Mouse (Mus musculus): ENCODE measurements around the gene Rora. TPM values are rescaled to one million over a fixed set of nuclear protein-coding genes. Genes with fewer than 3 reads are reported as not detected.
A peak's percentile ranks its signal among the peaks of the same experiment; 100 is the strongest.

The Rora gene
- polyA plus RNA-seq, 1 experiment, result 5.0 TPM

DNA sequence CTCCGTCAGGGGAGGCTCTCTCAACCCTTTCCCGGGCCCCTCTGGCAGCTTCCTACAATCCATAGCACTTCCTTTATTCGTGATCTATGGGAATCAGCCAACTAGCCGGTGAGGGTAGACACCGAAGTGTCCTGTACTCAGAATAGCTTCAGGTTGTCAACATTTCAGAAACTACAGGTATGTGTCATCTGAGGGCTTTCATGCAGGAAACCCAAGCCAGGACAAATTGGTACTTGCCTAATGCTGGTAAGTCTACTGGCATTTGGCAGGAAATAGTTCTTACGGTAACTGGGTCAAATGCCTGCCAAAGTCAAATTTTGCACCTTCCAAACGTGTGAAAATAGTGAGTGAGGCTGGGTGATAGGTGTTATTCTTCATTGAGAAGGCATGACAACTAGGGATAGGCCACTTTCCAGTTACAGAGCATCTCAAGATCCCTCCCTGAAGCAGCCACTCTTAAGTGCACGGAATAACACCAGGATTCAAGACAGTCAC is 708.4 kb downstream of the Rora start:
- TF ChIP-seq CTCF (IDR thresholded peaks at IDR 0.05; ENCODE audit: low read depth, low read length) (no peak), POLR2A (IDR thresholded peaks at IDR 0.05; ENCODE audit: borderline replicate concordance, low read depth, low read length) (no peak)
- H3K27ac ChIP-seq (ENCODE audit: insufficient read depth, low read depth, low read length), result no peak overlapping the region
- H3K4me3 ChIP-seq (ENCODE audit: insufficient read depth, low read length), result no peak overlapping the region
- H3K4me1 ChIP-seq (ENCODE audit: control insufficient read depth, insufficient read depth, low read length), result no peaks in the 10 kb centered on the region

DNA sequence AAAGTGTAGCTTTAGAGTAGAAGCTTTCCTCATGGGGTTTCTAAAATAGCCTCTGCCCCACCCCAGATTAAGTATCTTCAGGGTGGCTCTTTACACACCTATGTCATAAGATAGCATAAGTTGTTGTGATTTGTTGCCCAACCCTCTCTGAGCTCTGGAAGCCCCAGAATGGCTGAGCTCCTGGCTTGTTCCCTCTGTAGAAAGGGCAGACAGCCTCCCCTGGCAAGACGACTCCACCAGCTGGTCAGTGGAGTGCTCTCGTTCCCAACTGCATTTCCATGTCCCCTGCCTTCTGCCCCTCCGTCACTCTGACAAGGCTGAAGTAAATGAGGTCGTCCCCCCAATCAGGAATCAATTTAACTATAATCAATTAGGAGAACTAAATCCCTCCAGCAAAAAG is 709.2 kb downstream of the Rora start:
- Histone ChIP-seq H3K27ac (ENCODE audit: insufficient read depth, low read depth, low read length) (no peak overlapping the region), H3K4me3 (ENCODE audit: insufficient read depth, low read length) (no peak overlapping the region), H3K4me1 (ENCODE audit: control insufficient read depth, insufficient read depth, low read length) (no peaks in the 10 kb centered on the region)
- no peak for TF ChIP-seq POLR2A (IDR thresholded peaks at IDR 0.05; ENCODE audit: borderline replicate concordance, low read depth, low read length)
- no peak for TF ChIP-seq CTCF (IDR thresholded peaks at IDR 0.05; ENCODE audit: low read depth, low read length)

DNA sequence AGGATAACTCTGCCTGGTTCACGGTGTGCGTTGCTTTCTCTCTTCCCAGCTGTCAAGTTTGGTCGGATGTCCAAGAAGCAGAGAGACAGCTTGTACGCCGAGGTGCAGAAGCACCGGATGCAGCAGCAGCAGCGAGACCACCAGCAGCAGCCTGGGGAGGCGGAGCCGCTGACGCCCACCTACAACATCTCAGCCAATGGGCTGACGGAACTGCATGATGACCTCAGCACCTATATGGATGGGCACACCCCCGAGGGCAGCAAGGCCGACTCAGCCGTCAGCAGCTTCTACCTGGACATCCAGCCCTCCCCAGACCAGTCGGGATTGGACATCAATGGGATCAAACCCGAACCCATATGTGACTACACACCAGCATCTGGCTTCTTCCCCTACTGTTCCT is 710.5 kb downstream of the Rora start:
- Histone ChIP-seq H3K4me3 (ENCODE audit: insufficient read depth, low read length) (no peak overlapping the region), H3K27ac (ENCODE audit: insufficient read depth, low read depth, low read length) (no peak overlapping the region)
- TF ChIP-seq CTCF (IDR thresholded peaks at IDR 0.05; ENCODE audit: low read depth, low read length), result no peak

DNA sequence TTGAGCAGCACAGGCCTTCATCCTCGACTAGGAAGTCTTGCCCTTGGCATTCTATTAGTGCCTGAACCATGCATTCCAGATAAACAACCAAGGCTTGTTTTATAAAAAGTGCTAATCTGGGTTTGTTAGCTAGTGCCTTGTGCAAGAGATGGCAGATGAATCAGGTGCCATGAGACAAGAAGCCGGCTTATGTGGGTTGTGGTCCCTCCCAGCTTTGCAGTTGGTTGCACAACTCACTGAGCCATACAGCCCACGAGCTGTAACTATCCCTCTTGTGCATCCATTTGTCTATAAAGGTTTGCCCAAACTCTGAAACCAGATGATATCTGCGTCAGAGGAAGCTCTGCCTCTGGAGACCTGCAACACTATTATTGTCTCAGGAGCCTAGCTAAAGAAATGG is 713.5 kb downstream of the Rora start:
- Histone ChIP-seq H3K4me3 (ENCODE audit: insufficient read depth, low read length) (no peak overlapping the region), H3K4me1 (ENCODE audit: control insufficient read depth, insufficient read depth, low read length) (no peaks in the 10 kb centered on the region), H3K27ac (ENCODE audit: insufficient read depth, low read depth, low read length) (no peak overlapping the region)
- no peak for TF ChIP-seq CTCF (IDR thresholded peaks at IDR 0.05; ENCODE audit: low read depth, low read length)
- TF ChIP-seq POLR2A (IDR thresholded peaks at IDR 0.05; ENCODE audit: borderline replicate concordance, low read depth, low read length), result no peak

More for the DNA sequence above, 710.5 kb downstream of the Rora start:
- H3K4me1 ChIP-seq (ENCODE audit: control insufficient read depth, insufficient read depth, low read length), result no peaks in the 10 kb centered on the region

DNA sequence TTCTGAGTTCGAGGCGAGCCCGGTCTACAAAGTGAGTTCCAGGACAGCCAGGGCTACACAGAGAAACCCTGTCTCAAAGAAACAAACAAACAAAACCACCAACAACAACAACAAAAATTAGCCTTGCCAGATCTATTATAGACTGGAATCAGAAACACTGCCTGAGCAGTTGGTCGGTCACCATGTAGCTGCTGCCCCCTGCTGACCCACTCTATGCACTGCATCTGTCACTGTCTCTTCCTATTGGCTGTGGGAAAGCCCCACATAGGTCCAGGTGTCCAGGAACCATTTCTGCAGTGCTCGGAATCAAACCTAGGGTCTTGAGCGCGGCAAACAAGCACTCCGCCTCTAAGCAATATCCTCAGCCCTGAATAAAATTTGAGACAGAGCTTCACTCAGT is 714.5 kb downstream of the Rora start:
- H3K4me1 ChIP-seq (ENCODE audit: control insufficient read depth, insufficient read depth, low read length), result no peaks in the 10 kb centered on the region
- no peak overlapping the region for H3K4me3 ChIP-seq (ENCODE audit: insufficient read depth, low read length)
- H3K27ac ChIP-seq (ENCODE audit: insufficient read depth, low read depth, low read length), result no peak overlapping the region
- TF ChIP-seq CTCF (IDR thresholded peaks at IDR 0.05; ENCODE audit: low read depth, low read length), result peak; percentile 61
- TF ChIP-seq POLR2A (IDR thresholded peaks at IDR 0.05; ENCODE audit: borderline replicate concordance, low read depth, low read length), result no peak

DNA sequence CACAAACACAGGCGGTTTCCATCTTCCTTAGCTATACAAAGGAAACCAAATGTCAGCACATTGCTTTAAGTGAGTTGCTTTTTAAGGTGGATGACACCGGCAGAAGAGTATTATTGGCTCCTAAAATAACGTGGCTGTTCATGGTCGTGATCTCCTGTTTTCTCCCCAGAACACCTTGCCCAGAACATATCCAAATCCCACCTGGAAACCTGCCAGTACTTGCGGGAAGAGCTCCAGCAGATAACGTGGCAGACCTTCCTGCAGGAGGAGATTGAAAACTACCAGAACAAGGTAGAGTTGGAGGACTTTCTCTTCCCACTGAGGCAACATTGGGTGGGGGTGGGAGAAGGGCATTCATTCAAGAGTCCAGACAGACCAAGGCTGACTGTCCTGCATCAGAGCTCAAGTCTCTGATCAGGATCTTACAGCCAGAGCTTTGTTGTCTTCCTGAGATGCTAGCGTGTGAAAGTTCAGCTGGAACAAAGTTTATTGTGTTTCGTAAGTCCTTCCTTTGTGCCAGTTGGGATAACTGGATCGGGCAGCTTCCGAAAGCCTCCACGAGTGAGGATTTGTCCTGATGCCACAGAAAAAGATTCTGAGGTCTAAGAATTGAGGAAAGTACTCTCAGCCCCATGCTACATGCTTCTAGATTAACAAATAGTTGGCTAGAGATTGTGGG is 717.6 kb downstream of the Rora start:
- H3K27ac ChIP-seq (ENCODE audit: insufficient read depth, low read depth, low read length), result no peak overlapping the region
- no peak overlapping the region for H3K4me3 ChIP-seq (ENCODE audit: insufficient read depth, low read length)
- no peaks in the 10 kb centered on the region for H3K4me1 ChIP-seq (ENCODE audit: control insufficient read depth, insufficient read depth, low read length)
- TF ChIP-seq POLR2A (IDR thresholded peaks at IDR 0.05; ENCODE audit: borderline replicate concordance, low read depth, low read length), result no peak
- no peak for TF ChIP-seq CTCF (IDR thresholded peaks at IDR 0.05; ENCODE audit: low read depth, low read length)

DNA sequence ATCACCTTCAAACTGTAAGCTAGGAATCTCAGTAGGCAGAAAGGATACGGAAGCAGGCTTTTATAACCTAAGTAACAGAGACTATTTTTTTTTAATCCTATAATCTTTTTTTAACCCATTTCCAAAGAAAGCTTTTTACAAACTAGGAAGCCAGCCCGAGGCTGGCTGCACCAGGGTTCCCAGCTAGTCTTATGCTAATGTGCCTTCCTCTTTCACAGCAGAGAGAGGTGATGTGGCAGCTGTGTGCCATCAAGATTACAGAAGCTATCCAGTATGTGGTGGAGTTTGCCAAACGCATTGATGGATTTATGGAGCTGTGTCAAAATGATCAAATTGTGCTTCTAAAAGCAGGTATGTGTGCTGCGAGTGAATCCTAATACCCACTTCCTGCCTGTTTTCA is 719.3 kb downstream of the Rora start:
- Histone ChIP-seq H3K27ac (ENCODE audit: insufficient read depth, low read depth, low read length) (no peak overlapping the region), H3K4me1 (ENCODE audit: control insufficient read depth, insufficient read depth, low read length) (no peaks in the 10 kb centered on the region), H3K4me3 (ENCODE audit: insufficient read depth, low read length) (no peak overlapping the region)
- TF ChIP-seq POLR2A (IDR thresholded peaks at IDR 0.05; ENCODE audit: borderline replicate concordance, low read depth, low read length) (no peak), CTCF (IDR thresholded peaks at IDR 0.05; ENCODE audit: low read depth, low read length) (no peak)

DNA sequence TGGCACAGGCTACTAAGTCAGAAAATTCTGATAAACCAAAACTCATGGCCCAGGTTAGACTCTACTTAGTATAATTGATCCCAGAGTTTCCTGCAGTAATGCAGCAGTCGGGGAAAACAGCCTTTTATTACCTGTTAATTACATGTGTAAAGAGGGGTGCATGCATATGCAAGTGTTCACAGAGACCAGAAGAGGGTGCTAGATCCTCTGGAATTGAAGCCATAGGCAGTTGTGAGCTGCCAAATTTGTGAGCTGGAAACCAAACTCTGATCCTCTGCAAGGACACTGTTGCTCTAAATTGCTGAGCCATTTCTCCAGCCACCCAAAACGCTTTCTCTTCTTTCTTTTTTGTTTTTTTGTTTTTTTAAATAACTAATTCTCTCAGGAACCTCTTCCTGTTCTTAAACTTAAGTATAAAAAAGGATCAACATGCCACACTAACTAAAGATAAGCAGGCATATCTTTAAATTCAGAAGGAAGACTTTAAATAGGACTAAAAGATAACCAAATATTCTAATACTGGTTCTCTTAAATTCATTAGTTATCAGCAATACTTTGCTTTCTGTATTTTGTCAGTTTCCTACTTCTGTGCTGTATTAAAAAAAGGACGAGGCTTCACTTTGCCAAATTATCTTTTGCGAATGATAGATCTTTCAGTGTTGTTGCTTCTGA is 723.5 kb downstream of the Rora start:
- TF ChIP-seq POLR2A (IDR thresholded peaks at IDR 0.05; ENCODE audit: borderline replicate concordance, low read depth, low read length) (no peak), CTCF (IDR thresholded peaks at IDR 0.05; ENCODE audit: low read depth, low read length) (no peak)
- Histone ChIP-seq H3K27ac (ENCODE audit: insufficient read depth, low read depth, low read length) (no peak overlapping the region), H3K4me3 (ENCODE audit: insufficient read depth, low read length) (no peak overlapping the region), H3K4me1 (ENCODE audit: control insufficient read depth, insufficient read depth, low read length) (no peaks in the 10 kb centered on the region)

DNA sequence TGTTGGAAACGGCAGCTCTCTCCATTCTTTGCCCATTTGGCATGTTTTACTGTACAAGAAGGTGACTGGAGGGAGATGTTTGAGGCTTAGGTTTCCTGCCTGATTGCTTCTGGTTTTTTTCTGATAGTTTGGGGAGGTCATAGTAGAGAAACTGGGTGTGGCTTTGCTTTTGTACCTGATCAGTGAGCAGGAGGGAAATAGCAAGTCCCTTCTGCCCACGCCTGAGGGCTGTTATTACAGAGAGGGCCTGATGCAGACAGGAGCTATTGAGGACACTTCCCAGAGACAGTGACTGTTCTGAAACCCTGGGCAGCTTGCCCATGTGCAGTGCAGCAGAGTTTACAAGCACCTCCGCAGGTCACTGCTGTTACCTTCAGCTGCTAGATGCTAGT is 724.1 kb downstream of the Rora start:
- Histone ChIP-seq H3K27ac (ENCODE audit: insufficient read depth, low read depth, low read length) (no peak overlapping the region), H3K4me1 (ENCODE audit: control insufficient read depth, insufficient read depth, low read length) (no peaks in the 10 kb centered on the region), H3K4me3 (ENCODE audit: insufficient read depth, low read length) (no peak overlapping the region)
- no peak for TF ChIP-seq CTCF (IDR thresholded peaks at IDR 0.05; ENCODE audit: low read depth, low read length)
- TF ChIP-seq POLR2A (IDR thresholded peaks at IDR 0.05; ENCODE audit: borderline replicate concordance, low read depth, low read length), result no peak

DNA sequence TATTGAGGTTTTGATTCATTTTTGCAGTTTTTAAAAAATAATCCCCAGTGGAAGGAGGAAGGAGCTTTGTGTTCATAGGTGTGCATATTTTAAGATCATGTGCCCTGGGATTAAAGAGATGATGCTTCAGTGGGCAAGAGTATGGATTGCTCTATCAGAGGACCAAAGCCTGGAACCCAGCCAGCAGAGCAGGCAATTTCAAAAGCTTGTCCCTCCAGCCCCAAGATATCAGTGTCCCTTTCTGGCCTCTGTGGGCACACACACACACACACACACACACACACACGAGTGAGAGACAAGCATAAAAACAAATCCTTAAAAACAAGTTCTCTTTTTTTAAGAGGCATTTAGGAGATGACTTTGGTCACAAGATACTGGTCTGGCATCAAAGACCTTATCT is 727.0 kb downstream of the Rora start:
- no peak overlapping the region for H3K27ac ChIP-seq (ENCODE audit: insufficient read depth, low read depth, low read length)
- no peak overlapping the region for H3K4me3 ChIP-seq (ENCODE audit: insufficient read depth, low read length)
- TF ChIP-seq POLR2A (IDR thresholded peaks at IDR 0.05; ENCODE audit: borderline replicate concordance, low read depth, low read length) (no peak), CTCF (IDR thresholded peaks at IDR 0.05; ENCODE audit: low read depth, low read length) (no peak)
- H3K4me1 ChIP-seq (ENCODE audit: control insufficient read depth, insufficient read depth, low read length), result no peaks in the 10 kb centered on the region
